Mouse (Mus musculus) myocyte (in vitro differentiated cells): Measurements from ENCODE around the gene Sirt3. TPM values are rescaled to one million over a fixed set of nuclear protein-coding genes. Genes with fewer than 3 reads are reported as not detected.

Experiments
- H3K27me3 ChIP-seq: one replicate; pipeline ENCODE4 v1.6.1; 2011; ENCODE audit not compliant: control insufficient read depth, insufficient read depth, insufficient read length
- H3K36me3 ChIP-seq: one replicate; pipeline ENCODE4 v1.6.1; 2011; ENCODE audit not compliant: control insufficient read depth, insufficient read depth
- H3K4me2 ChIP-seq: one replicate; pipeline ENCODE4 v1.6.1; 2011; ENCODE audit warnings: low read depth, control low read depth
- H3K4me3 ChIP-seq: one replicate; pipeline ENCODE4 v1.5.1; 2011; ENCODE audit warnings: mild to moderate bottlenecking, control low read depth, moderate library complexity
- H3K79me2 ChIP-seq: one replicate; pipeline ENCODE4 v1.6.1; 2011; ENCODE audit not compliant: control insufficient read depth, insufficient read depth
- H3ac ChIP-seq: one replicate; pipeline ENCODE4 v1.6.1; 2011; ENCODE audit not compliant: control insufficient read depth, insufficient read length
- CEBPB ChIP-seq: IDR thresholded peaks from 2 replicates; pipeline ENCODE4 v1.6.1; 2011; ENCODE audit warnings: mild to moderate bottlenecking, moderate library complexity; ENCODE audit not compliant: poor library complexity, insufficient read depth, severe bottlenecking
- E2F4 ChIP-seq: IDR thresholded peaks from one replicate; pipeline ENCODE4 v1.6.1; 2011; ENCODE audit warnings: mild to moderate bottlenecking, control low read depth, moderate library complexity; ENCODE audit not compliant: insufficient read depth
- MAX ChIP-seq: IDR thresholded peaks from one replicate; pipeline ENCODE4 v1.6.1; 2011; ENCODE audit warnings: low read depth, mild to moderate bottlenecking, control low read depth
- MYOD1 ChIP-seq, 3 experiments: IDR thresholded peaks; one replicate each; pipeline ENCODE4 v1.6.1; 2011; ENCODE audit warnings: control low read depth in 2 of 3, low read depth in 2 of 3, mild to moderate bottlenecking in 2 of 3, moderate library complexity in 1 of 3; ENCODE audit not compliant: insufficient read length in 2 of 3, control insufficient read depth in 1 of 3
- MYOG ChIP-seq, 3 experiments: IDR thresholded peaks; one replicate each; pipeline ENCODE4 v1.6.1; 2011; ENCODE audit warnings: control low read depth in 2 of 3, low read depth in 2 of 3, mild to moderate bottlenecking in 2 of 3; ENCODE audit not compliant: insufficient read length in 2 of 3, control insufficient read depth in 1 of 3, insufficient read depth in 1 of 3
- POLR2A ChIP-seq: IDR thresholded peaks from one replicate; pipeline ENCODE4 v1.6.1; 2011; ENCODE audit warnings: low read depth, mild to moderate bottlenecking, control low read depth, moderate library complexity; ENCODE audit not compliant: insufficient read length
- POLR2AphosphoS2 ChIP-seq: IDR thresholded peaks from one replicate; pipeline ENCODE4 v1.6.1; 2011; ENCODE audit warnings: low read depth, control low read depth; ENCODE audit not compliant: insufficient read length
- REST ChIP-seq: IDR thresholded peaks from one replicate; pipeline ENCODE4 v1.6.1; 2011; ENCODE audit warnings: mild to moderate bottlenecking, control low read depth, moderate library complexity; ENCODE audit not compliant: insufficient read depth, insufficient read length
- SRF ChIP-seq: IDR thresholded peaks from one replicate; pipeline ENCODE4 v1.6.1; 2011; ENCODE audit warnings: low read depth; ENCODE audit not compliant: control insufficient read depth, insufficient read length
- TCF12 ChIP-seq: IDR thresholded peaks from one replicate; pipeline ENCODE4 v1.6.1; 2011; ENCODE audit warnings: mild to moderate bottlenecking, control low read depth; ENCODE audit not compliant: poor library complexity, insufficient read depth, severe bottlenecking
- TCF3 ChIP-seq: IDR thresholded peaks from one replicate; pipeline ENCODE4 v1.6.1; 2011; ENCODE audit warnings: low read depth, control low read depth; ENCODE audit not compliant: insufficient read length
- USF1 ChIP-seq: IDR thresholded peaks from one replicate; pipeline ENCODE4 v1.6.1; 2011; ENCODE audit warnings: low read depth, mild to moderate bottlenecking, control low read depth, moderate library complexity
- polyA plus RNA-seq: library from polyadenylated mRNA; unstranded; fragments of >200 nt; fragmentation: generic; extraction: Trizol; gene quantifications from one replicate; pipeline ENCODE4 v1.2.1, GENCODE M21; 2012; ENCODE audit warnings: missing spikeins

Gene Sirt3
- polyA plus RNA-seq, 1 experiment, result 28.8 TPM

- no peak for TF ChIP-seq USF1
- TF ChIP-seq MYOG (IDR thresholded peaks at IDR 0.05; ENCODE audit: control insufficient read depth in 1 of 3, insufficient read depth in 1 of 3, insufficient read length in 2 of 3, low read depth in 2 of 3), result no peak
- Histone ChIP-seq H3K4me2 (no peak overlapping the region), H3K79me2 (peaks cover 31% of the 10 kb centered on the region), H3ac (no peak overlapping the region), H3K27me3 (no peaks in the 10 kb centered on the region), H3K4me3 (no peak overlapping the region), H3K36me3 (peaks cover 6% of the 10 kb centered on the region)
These were observed 28.7 kb downstream of the Sirt3 start for GRCm38 (mm10) chr7:140853386-140853785.

DNA sequence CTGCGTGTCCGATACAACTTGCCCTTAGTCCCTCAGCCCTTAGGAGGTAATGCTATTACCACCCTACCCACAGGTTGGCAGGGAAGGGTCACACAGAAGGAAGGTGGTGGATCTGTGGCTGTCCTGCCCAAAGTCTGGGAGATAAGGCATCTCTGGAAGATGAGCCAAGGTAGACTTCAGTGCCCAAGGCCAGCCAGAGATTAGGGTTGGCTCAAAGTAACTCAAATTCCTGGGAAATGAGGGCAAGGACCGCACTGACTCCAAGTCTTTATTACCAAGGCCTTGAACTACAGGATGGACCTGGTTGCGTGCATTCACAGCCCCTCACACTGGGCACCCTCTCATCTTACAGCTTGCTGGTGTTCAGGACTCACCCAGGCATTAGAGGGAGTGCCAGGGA is 30.2 kb downstream of the Sirt3 start:
- Histone ChIP-seq H3K36me3 (peaks cover 6% of the 10 kb centered on the region), H3K27me3 (no peaks in the 10 kb centered on the region), H3K4me2 (no peak overlapping the region), H3ac (no peak overlapping the region), H3K4me3 (no peak overlapping the region), H3K79me2 (peaks cover 21% of the 10 kb centered on the region)
- TF ChIP-seq POLR2A, result no peak
- no peak for TF ChIP-seq USF1
- TF ChIP-seq TCF3, result no peak
- no peak for TF ChIP-seq MYOD1 (IDR thresholded peaks at IDR 0.05; ENCODE audit: control insufficient read depth in 1 of 3, insufficient read length in 2 of 3, low read depth in 2 of 3)
- TF ChIP-seq SRF, result no peak
- TF ChIP-seq E2F4, result no peak
- no peak for TF ChIP-seq MYOG (IDR thresholded peaks at IDR 0.05; ENCODE audit: control insufficient read depth in 1 of 3, insufficient read depth in 1 of 3, insufficient read length in 2 of 3, low read depth in 2 of 3)
- TF ChIP-seq POLR2AphosphoS2, result no peak
- no peak for TF ChIP-seq REST
- no peak for TF ChIP-seq CEBPB
- TF ChIP-seq MAX, result no peak
- TF ChIP-seq TCF12, result no peak

GRCm38 (mm10) chr7:140848591-140848990 is 33.5 kb downstream of the Sirt3 start:
- no peak overlapping the region for H3ac ChIP-seq
- H3K4me3 ChIP-seq, result no peak overlapping the region
- H3K36me3 ChIP-seq, result peaks cover 6% of the 10 kb centered on the region
- TF ChIP-seq POLR2AphosphoS2 (no peak), POLR2A (no peak), CEBPB (no peak), MAX (no peak)
- no peak overlapping the region for H3K4me2 ChIP-seq
- H3K27me3 ChIP-seq, result peaks cover 10% of the 10 kb centered on the region
- peaks cover 5% of the 10 kb centered on the region for H3K79me2 ChIP-seq

GRCm38 (mm10) chr7:140847755-140848580 is 34.1 kb downstream of the Sirt3 start, which contains the start of gene Odf3:
Gene Odf3 (plus strand): TSS chr7:140847805.
- no peak for TF ChIP-seq USF1
- TF ChIP-seq MAX, result no peak
- no peak for TF ChIP-seq TCF3
- TF ChIP-seq TCF12, result no peak
- no peak for TF ChIP-seq SRF
- TF ChIP-seq REST, result no peak
- no peak for TF ChIP-seq MYOD1 (IDR thresholded peaks at IDR 0.05; ENCODE audit: control insufficient read depth in 1 of 3, insufficient read length in 2 of 3, low read depth in 2 of 3)
- no peak for TF ChIP-seq CEBPB
- no peak for TF ChIP-seq POLR2A
- TF ChIP-seq E2F4, result no peak
- no peak for TF ChIP-seq POLR2AphosphoS2
- no peak for TF ChIP-seq MYOG (IDR thresholded peaks at IDR 0.05; ENCODE audit: control insufficient read depth in 1 of 3, insufficient read depth in 1 of 3, insufficient read length in 2 of 3, low read depth in 2 of 3)
- Histone ChIP-seq H3K79me2 (peaks cover 2% of the 10 kb centered on the region), H3K36me3 (peaks cover 1% of the 10 kb centered on the region), H3K27me3 (peaks cover 12% of the 10 kb centered on the region), H3K4me3 (no peak within 1 kb of the TSS), H3K4me2 (no peak within 1 kb of the TSS), H3ac (no peak within 1 kb of the TSS)

- H3K4me2 ChIP-seq, result no peak overlapping the region
- H3ac ChIP-seq, result no peak overlapping the region
- TF ChIP-seq E2F4 (no peak), MYOD1 (IDR thresholded peaks at IDR 0.05; ENCODE audit: control insufficient read depth in 1 of 3, insufficient read length in 2 of 3, low read depth in 2 of 3) (no peak), MAX (no peak), REST (no peak), TCF12 (no peak), SRF (no peak), POLR2A (no peak), USF1 (no peak), MYOG (IDR thresholded peaks at IDR 0.05; ENCODE audit: control insufficient read depth in 1 of 3, insufficient read depth in 1 of 3, insufficient read length in 2 of 3, low read depth in 2 of 3) (no peak), CEBPB (no peak), TCF3 (no peak), POLR2AphosphoS2 (no peak)
- H3K79me2 ChIP-seq, result no peaks in the 10 kb centered on the region
- peaks cover 12% of the 10 kb centered on the region for H3K27me3 ChIP-seq
- no peak overlapping the region for H3K4me3 ChIP-seq
- no peaks in the 10 kb centered on the region for H3K36me3 ChIP-seq
These were observed 35.4 kb downstream of the Sirt3 start for GRCm38 (mm10) chr7:140846676-140847075.
